ENCODE assay signal across 8 mouse cellular contexts in genomic region chr16:33696811-33697575, GRCm38 (mm10). TPM values are rescaled to one million over a fixed set of nuclear protein-coding genes. Genes with fewer than 3 reads are reported as not detected.
DNase-seq lines count a peak whose midpoint lies in the region; ATAC-seq and TF ChIP-seq lines count a peak whose summit lies in the region.

No protein-coding gene starts in this region.

- DNase-seq in left cerebral cortex, postnatal 4 days, result peak; percentile 91
- DNase-seq in left cerebral cortex, adult 9 months (ENCODE audit: low spot score in 2 of 2), result no peak
- peak; percentile 61 for DNase-seq in kidney, postnatal 14 days
- peak; percentile 71 for DNase-seq in midbrain, postnatal 0 days (ENCODE audit: low spot score)
- DNase-seq in thymus, postnatal 0 days (ENCODE audit: low spot score), result no peak
- no peak for DNase-seq in thymus, postnatal 4 days

- H3K9me3 ChIP-seq in heart, embryonic 16.5 days (replicated peaks; ENCODE audit: control insufficient read depth, low read length), result no peaks in the 10 kb centered on the region
- H3K9me3 ChIP-seq in midbrain, postnatal 0 days (ENCODE audit: low read length), result no peaks in the 10 kb centered on the region

- WGBS in heart, embryonic 16.5 days, result 56% methylated on average over 13 of the region's 13 CpGs
- WGBS in midbrain, postnatal 0 days, result 53% methylated on average over 13 of the region's 13 CpGs

- H3K27ac ChIP-seq in heart, embryonic 16.5 days (ENCODE audit: low read length), result peak overlapping the region; percentile 78
- H3K27ac ChIP-seq in midbrain, postnatal 0 days (ENCODE audit: low read depth, low read length), result no peak overlapping the region; the same call in 1 of the 2 replicates

- 0 out of 2 replicates have a peak overlapping the region, but pooled peaks have one; percentile 4 for H3K9ac ChIP-seq in heart, embryonic 16.5 days (ENCODE audit: low read length)
- no peak overlapping the region for H3K9ac ChIP-seq in midbrain, postnatal 0 days (replicated peaks; ENCODE audit: low read length, poor library complexity, severe bottlenecking)

- H3K27me3 ChIP-seq in heart, embryonic 16.5 days (ENCODE audit: control insufficient read depth, insufficient read depth, low read length), result no peaks in the 10 kb centered on the region
- H3K27me3 ChIP-seq in midbrain, postnatal 0 days (ENCODE audit: insufficient read depth, low read length), result no peaks in the 10 kb centered on the region

- peak overlapping the region; percentile 15; the same call in 1 of the 2 replicates for H3K4me2 ChIP-seq in heart, embryonic 16.5 days (ENCODE audit: low read depth, low read length)
- H3K4me2 ChIP-seq in midbrain, postnatal 0 days (ENCODE audit: low read depth, low read length, poor library complexity, severe bottlenecking), result no peak overlapping the region

- no peak overlapping the region for H3K4me3 ChIP-seq in heart, embryonic 16.5 days (ENCODE audit: low read length)
- H3K4me3 ChIP-seq in midbrain, postnatal 0 days (ENCODE audit: low read depth, low read length), result no peak overlapping the region

- intact Hi-C loops in left cerebral cortex, postnatal 4 days (cut with DNase I), result no loop called here

- no peaks in the 10 kb centered on the region for H3K36me3 ChIP-seq in heart, embryonic 16.5 days (ENCODE audit: control insufficient read depth, insufficient read depth)
- no peaks in the 10 kb centered on the region for H3K36me3 ChIP-seq in midbrain, postnatal 0 days (ENCODE audit: insufficient read depth, low read length)

- TF ChIP-seq CTCF in midbrain, postnatal 0 days (IDR thresholded peaks at IDR 0.05), result no peak

- peak; percentile 39; the same call in 1 of the 2 replicates for ATAC-seq in common myeloid progenitor, adult 5-6 weeks (replicated peaks; ENCODE audit: low read depth, poor library complexity, severe bottlenecking)
- peak; percentile 61 for ATAC-seq in heart, embryonic 16.5 days (replicated peaks; ENCODE audit: extremely low read depth, insufficient read depth, low FRiP score)
- ATAC-seq in midbrain, postnatal 0 days (ENCODE audit: low FRiP score), result 0 out of 2 replicates have a peak, but pooled peaks have one; percentile 36

- peaks cover 39% of the 10 kb centered on the region for H3K4me1 ChIP-seq in heart, embryonic 16.5 days (ENCODE audit: control insufficient read depth, insufficient read depth, low read length)
- H3K4me1 ChIP-seq in midbrain, postnatal 0 days (ENCODE audit: insufficient read depth, low read length), result 0 out of 2 replicates have a peak, but pooled peaks cover 5% of the 10 kb centered on the region

RNA-seq across cellular contexts. Expression of gene Heg1, which starts 12.8 kb away (rescaled TPM):
- 10 to 100 TPM; 22.5 to 23.0 TPM for total RNA-seq in left cerebral cortex, postnatal 4 days (2021)
- total RNA-seq in common myeloid progenitor, adult 5-6 weeks (2017), result 59.1 and 60.7 TPM in 2 replicates
- polyA plus RNA-seq in heart, embryonic 16.5 days (2015; fragmentation: Nextera tagmentation; extraction: Ambion mirVana), result 34.0 and 35.1 TPM in 2 replicates
- 19.5 and 22.4 TPM in 2 replicates for total RNA-seq in midbrain, postnatal 0 days (2014; rRNA removed)
- polyA plus RNA-seq in midbrain, postnatal 0 days (2015; fragmentation: Nextera tagmentation; extraction: Ambion mirVana), result 6.2 and 7.2 TPM in 2 replicates
- 15.3 and 17.1 TPM in 2 replicates for polyA plus RNA-seq in thymus, postnatal 0 days (2015; fragmentation: Nextera tagmentation; extraction: Ambion mirVana)

Comparison
In these comparisons a context has a peak if more than half of its experiments do, and no peak if none do; other contexts are left out.
1. DNase-seq: peak in left cerebral cortex, postnatal 4 days (single experiment), kidney, postnatal 14 days (single experiment) and midbrain, postnatal 0 days (single experiment); none in left cerebral cortex, adult 9 months (0 of 2), thymus, postnatal 0 days (single experiment) and thymus, postnatal 4 days (single experiment).
2. Peak in every context shown above with its lines, with median percentiles within 50 percentile points of each other: ATAC-seq.